Mouse (Mus musculus): ENCODE data around the gene Ccnjl. TPM values are rescaled to one million over a fixed set of nuclear protein-coding genes. Genes with fewer than 3 reads are reported as not detected.

Gene Ccnjl
- polyA plus RNA-seq, 1 experiment from 2014 or later: 7.7 TPM

GRCm38 (mm10) chr11:43492663-43493062 lies 35.9 kb upstream of the Ccnjl start:
- no peaks in the 10 kb centered on the region for H3K27me3 ChIP-seq (replicated peaks; ENCODE audit: control insufficient read depth, insufficient read depth, low read length)
- H3K4me3 ChIP-seq (ENCODE audit: low read depth, low read length): no peak overlapping the region
- 30% methylated on average over 7 of the region's 7 CpGs for WGBS
- no peaks in the 10 kb centered on the region for H3K4me1 ChIP-seq (ENCODE audit: control insufficient read depth, insufficient read depth, low read length)
- no peaks in the 10 kb centered on the region for H3K9me3 ChIP-seq (replicated peaks; ENCODE audit: control insufficient read depth, low read length)
- ATAC-seq: 0 out of 2 replicates have a peak, but pooled peaks have one; percentile 22
- no peaks in the 10 kb centered on the region for H3K36me3 ChIP-seq (ENCODE audit: control insufficient read depth, insufficient read depth, low read length)
- DNase-seq (ENCODE audit: low spot score): peak; percentile 72
- no peak overlapping the region for H3K4me2 ChIP-seq (ENCODE audit: low read length)
- H3K9ac ChIP-seq (ENCODE audit: low read length): no peak overlapping the region
- H3K27ac ChIP-seq (ENCODE audit: low read depth, low read length): no peak overlapping the region

GRCm38 (mm10) chr11:43493815-43494409 lies 34.7 kb upstream of the Ccnjl start:
- Histone ChIP-seq H3K9me3 (replicated peaks; ENCODE audit: control insufficient read depth, low read length) (no peaks in the 10 kb centered on the region), H3K27me3 (replicated peaks; ENCODE audit: control insufficient read depth, insufficient read depth, low read length) (no peaks in the 10 kb centered on the region), H3K27ac (ENCODE audit: low read depth, low read length) (no peak overlapping the region), H3K9ac (ENCODE audit: low read length) (no peak overlapping the region), H3K4me2 (ENCODE audit: low read length) (no peak overlapping the region), H3K36me3 (ENCODE audit: control insufficient read depth, insufficient read depth, low read length) (no peaks in the 10 kb centered on the region), H3K4me3 (ENCODE audit: low read depth, low read length) (no peak overlapping the region), H3K4me1 (ENCODE audit: control insufficient read depth, insufficient read depth, low read length) (no peaks in the 10 kb centered on the region)
- WGBS: 22% methylated on average over 6 of the region's 6 CpGs
- peak; percentile 86 for ATAC-seq
- peak; percentile 90 for DNase-seq (ENCODE audit: low spot score)

DNA sequence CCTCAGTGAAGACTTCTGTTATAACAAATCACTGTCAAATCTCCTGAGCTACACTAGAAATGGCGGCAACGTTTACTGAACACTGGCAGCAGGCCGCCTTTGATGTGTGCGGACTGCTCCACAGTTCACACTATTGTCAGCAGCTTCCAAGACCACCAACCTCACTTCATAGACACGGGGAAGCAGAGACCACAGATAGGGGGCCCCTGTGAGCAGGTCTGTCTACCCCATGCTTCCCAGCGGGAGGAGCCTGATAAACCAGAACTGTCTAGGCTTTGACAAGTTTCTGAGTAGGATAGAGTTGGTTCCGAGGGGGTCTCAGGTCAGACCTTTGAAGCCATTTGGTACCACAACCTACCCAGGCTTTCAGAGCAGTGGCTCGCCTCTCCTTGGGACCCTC lies 33.5 kb upstream of the Ccnjl start:
- peak; percentile 27 for DNase-seq (ENCODE audit: low spot score)
- H3K4me2 ChIP-seq (ENCODE audit: low read length): no peak overlapping the region
- no peaks in the 10 kb centered on the region for H3K27me3 ChIP-seq (replicated peaks; ENCODE audit: control insufficient read depth, insufficient read depth, low read length)
- no peak overlapping the region for H3K9ac ChIP-seq (ENCODE audit: low read length)
- H3K4me3 ChIP-seq (ENCODE audit: low read depth, low read length): no peak overlapping the region
- H3K27ac ChIP-seq (ENCODE audit: low read depth, low read length): no peak overlapping the region
- no peaks in the 10 kb centered on the region for H3K9me3 ChIP-seq (replicated peaks; ENCODE audit: control insufficient read depth, low read length)
- peak; percentile 28; the same call in 1 of the 2 replicates for ATAC-seq
- H3K36me3 ChIP-seq (ENCODE audit: control insufficient read depth, insufficient read depth, low read length): no peaks in the 10 kb centered on the region
- H3K4me1 ChIP-seq (ENCODE audit: control insufficient read depth, insufficient read depth, low read length): no peaks in the 10 kb centered on the region
- WGBS: 51% methylated on average over 8 of the region's 8 CpGs

GRCm38 (mm10) chr11:43495532-43495931 lies 33.1 kb upstream of the Ccnjl start:
- no peaks in the 10 kb centered on the region for H3K27me3 ChIP-seq (replicated peaks; ENCODE audit: control insufficient read depth, insufficient read depth, low read length)
- no peak overlapping the region for H3K9ac ChIP-seq (ENCODE audit: low read length)
- no peak overlapping the region for H3K4me3 ChIP-seq (ENCODE audit: low read depth, low read length)
- WGBS: 42% methylated on average over 3 of the region's 3 CpGs
- ATAC-seq (no peak), DNase-seq (ENCODE audit: low spot score) (peak; percentile 47)
- no peak overlapping the region for H3K4me2 ChIP-seq (ENCODE audit: low read length)
- H3K27ac ChIP-seq (ENCODE audit: low read depth, low read length): no peak overlapping the region
- H3K9me3 ChIP-seq (replicated peaks; ENCODE audit: control insufficient read depth, low read length): no peaks in the 10 kb centered on the region
- H3K36me3 ChIP-seq (ENCODE audit: control insufficient read depth, insufficient read depth, low read length): no peaks in the 10 kb centered on the region
- H3K4me1 ChIP-seq (ENCODE audit: control insufficient read depth, insufficient read depth, low read length): no peaks in the 10 kb centered on the region

DNA sequence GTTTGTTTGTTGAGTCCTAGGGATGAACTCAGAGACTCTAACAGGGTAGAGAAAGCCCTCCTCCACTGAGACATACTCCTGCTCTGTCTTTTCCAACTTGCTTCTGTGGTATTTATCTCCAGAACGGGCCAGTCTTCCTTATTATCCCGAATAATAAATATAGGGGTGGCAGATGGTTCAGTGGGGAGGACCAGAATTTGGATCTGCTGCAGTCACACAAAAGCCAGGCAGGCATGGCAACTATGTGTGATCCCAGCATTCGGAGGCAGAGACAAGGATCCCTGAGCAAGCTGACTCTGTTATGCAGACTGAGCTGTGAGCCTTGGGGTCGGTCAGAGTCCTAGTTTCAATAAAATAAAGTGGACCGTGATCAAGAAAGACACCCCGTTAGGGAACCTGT lies 27.3 kb upstream of the Ccnjl start:
- H3K9me3 ChIP-seq (replicated peaks; ENCODE audit: control insufficient read depth, low read length): no peaks in the 10 kb centered on the region
- DNase-seq (ENCODE audit: low spot score) (no peak), ATAC-seq (no peak)
- H3K4me1 ChIP-seq (ENCODE audit: control insufficient read depth, insufficient read depth, low read length): no peaks in the 10 kb centered on the region
- H3K36me3 ChIP-seq (ENCODE audit: control insufficient read depth, insufficient read depth, low read length): no peaks in the 10 kb centered on the region
- WGBS: 80% methylated on average over 6 of the region's 6 CpGs
- no peak overlapping the region for H3K9ac ChIP-seq (ENCODE audit: low read length)
- no peaks in the 10 kb centered on the region for H3K27me3 ChIP-seq (replicated peaks; ENCODE audit: control insufficient read depth, insufficient read depth, low read length)
- no peak overlapping the region for H3K27ac ChIP-seq (ENCODE audit: low read depth, low read length)
- no peak overlapping the region for H3K4me2 ChIP-seq (ENCODE audit: low read length)
- no peak overlapping the region for H3K4me3 ChIP-seq (ENCODE audit: low read depth, low read length)

- Histone ChIP-seq H3K9ac (ENCODE audit: low read length) (no peak overlapping the region), H3K27ac (ENCODE audit: low read depth, low read length) (no peak overlapping the region), H3K36me3 (ENCODE audit: control insufficient read depth, insufficient read depth, low read length) (no peaks in the 10 kb centered on the region), H3K27me3 (replicated peaks; ENCODE audit: control insufficient read depth, insufficient read depth, low read length) (no peaks in the 10 kb centered on the region), H3K4me2 (ENCODE audit: low read length) (no peak overlapping the region), H3K9me3 (replicated peaks; ENCODE audit: control insufficient read depth, low read length) (no peaks in the 10 kb centered on the region), H3K4me3 (ENCODE audit: low read depth, low read length) (no peak overlapping the region), H3K4me1 (ENCODE audit: control insufficient read depth, insufficient read depth, low read length) (no peaks in the 10 kb centered on the region)
- ATAC-seq: no peak
- 78% methylated on average over 7 of the region's 7 CpGs for WGBS
- DNase-seq (ENCODE audit: low spot score): no peak
These were observed 23.4 kb upstream of the Ccnjl start for GRCm38 (mm10) chr11:43505188-43505587.

- no peak overlapping the region for H3K27ac ChIP-seq (ENCODE audit: low read depth, low read length)
- WGBS: 84% methylated on average over 6 of the region's 6 CpGs
- H3K4me1 ChIP-seq (ENCODE audit: control insufficient read depth, insufficient read depth, low read length): no peaks in the 10 kb centered on the region
- no peak overlapping the region for H3K9ac ChIP-seq (ENCODE audit: low read length)
- H3K27me3 ChIP-seq (replicated peaks; ENCODE audit: control insufficient read depth, insufficient read depth, low read length): no peaks in the 10 kb centered on the region
- no peaks in the 10 kb centered on the region for H3K36me3 ChIP-seq (ENCODE audit: control insufficient read depth, insufficient read depth, low read length)
- H3K4me3 ChIP-seq (ENCODE audit: low read depth, low read length): no peak overlapping the region
- H3K4me2 ChIP-seq (ENCODE audit: low read length): no peak overlapping the region
- ATAC-seq (no peak), DNase-seq (ENCODE audit: low spot score) (no peak)
- no peaks in the 10 kb centered on the region for H3K9me3 ChIP-seq (replicated peaks; ENCODE audit: control insufficient read depth, low read length)
These were observed 20.6 kb upstream of the Ccnjl start for GRCm38 (mm10) chr11:43507976-43508375.

GRCm38 (mm10) chr11:43509878-43510277 lies 18.7 kb upstream of the Ccnjl start:
- ATAC-seq (no peak), DNase-seq (ENCODE audit: low spot score) (no peak)
- Histone ChIP-seq H3K4me2 (ENCODE audit: low read length) (no peak overlapping the region), H3K9me3 (replicated peaks; ENCODE audit: control insufficient read depth, low read length) (no peaks in the 10 kb centered on the region), H3K36me3 (ENCODE audit: control insufficient read depth, insufficient read depth, low read length) (no peaks in the 10 kb centered on the region), H3K4me1 (ENCODE audit: control insufficient read depth, insufficient read depth, low read length) (no peaks in the 10 kb centered on the region), H3K9ac (ENCODE audit: low read length) (no peak overlapping the region), H3K27ac (ENCODE audit: low read depth, low read length) (no peak overlapping the region), H3K4me3 (ENCODE audit: low read depth, low read length) (no peak overlapping the region), H3K27me3 (replicated peaks; ENCODE audit: control insufficient read depth, insufficient read depth, low read length) (no peaks in the 10 kb centered on the region)
- 92% methylated on average over 5 of the region's 5 CpGs for whole genome bisulfite sequencing

- Histone ChIP-seq H3K36me3 (ENCODE audit: control insufficient read depth, insufficient read depth, low read length) (no peaks in the 10 kb centered on the region), H3K9ac (ENCODE audit: low read length) (no peak overlapping the region), H3K27ac (ENCODE audit: low read depth, low read length) (no peak overlapping the region), H3K27me3 (replicated peaks; ENCODE audit: control insufficient read depth, insufficient read depth, low read length) (no peaks in the 10 kb centered on the region), H3K9me3 (replicated peaks; ENCODE audit: control insufficient read depth, low read length) (no peaks in the 10 kb centered on the region), H3K4me1 (ENCODE audit: control insufficient read depth, insufficient read depth, low read length) (no peaks in the 10 kb centered on the region), H3K4me3 (ENCODE audit: low read depth, low read length) (no peak overlapping the region), H3K4me2 (ENCODE audit: low read length) (no peak overlapping the region)
- DNase-seq (ENCODE audit: low spot score) (no peak), ATAC-seq (no peak)
- 83% methylated on average over 2 of the region's 2 CpGs for WGBS
These were observed 15.9 kb upstream of the Ccnjl start for GRCm38 (mm10) chr11:43512661-43513190.

Measured in forebrain, embryonic 14.5 days (tissue).